Mouse (Mus musculus): ENCODE measurements at regions not wholly inside any gene's neighbourhood (a gene's known extent, or its start where the extent isn't known, plus 50 kb on each side); places are given as distances from the start of the nearest gene placed in this dataset. TPM values are rescaled to one million over a fixed set of nuclear protein-coding genes. Genes with fewer than 3 reads are reported as not detected.

DNA sequence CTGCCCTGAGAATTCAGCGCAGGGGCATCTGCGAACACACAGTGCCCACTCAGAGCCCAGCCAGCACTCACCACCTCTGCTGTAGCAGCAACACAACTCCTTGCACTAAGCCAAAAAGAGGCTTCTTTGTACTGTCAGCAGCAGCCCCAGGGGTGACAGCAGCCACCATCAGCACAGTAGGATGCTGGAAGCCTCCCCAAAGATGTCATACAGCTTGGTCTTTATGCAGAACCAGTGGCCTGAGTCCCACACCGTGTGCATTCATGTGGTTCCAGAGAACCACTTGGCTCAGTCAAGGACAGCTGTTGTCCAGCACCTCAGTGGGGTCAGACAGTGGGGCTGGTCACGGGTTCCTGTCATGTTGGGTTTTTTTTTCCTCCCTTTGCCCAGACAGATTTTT lies 98.6 kb upstream of the Mc3r start:
- H3K27ac ChIP-seq (ENCODE audit: low read depth): no peak overlapping the region
- WGBS (ENCODE audit: insufficient replicate concordance): 70% methylated on average over 4 of the region's 4 CpGs
- no peaks in the 10 kb centered on the region for H3K27me3 ChIP-seq (ENCODE audit: insufficient read depth, low read length)
- H3K9ac ChIP-seq (replicated peaks): no peak overlapping the region
- H3K4me2 ChIP-seq (ENCODE audit: low read depth, low read length): no peak overlapping the region
- ATAC-seq (no peak), DNase-seq (no peak)
- H3K9me3 ChIP-seq (ENCODE audit: low read length): peaks cover 10% of the 10 kb centered on the region; the same call in 1 of the 2 replicates
- H3K4me3 ChIP-seq (ENCODE audit: low read depth, low read length): no peak overlapping the region
- no peaks in the 10 kb centered on the region for H3K4me1 ChIP-seq (ENCODE audit: insufficient read depth)
- no peak for TF ChIP-seq EP300 (IDR thresholded peaks at IDR 0.05; ENCODE audit: low read depth)
- TF ChIP-seq CTCF (IDR thresholded peaks at IDR 0.05; ENCODE audit: low read depth): no peak
- H3K36me3 ChIP-seq (replicated peaks; ENCODE audit: insufficient read depth, low read length): no peaks in the 10 kb centered on the region

DNA sequence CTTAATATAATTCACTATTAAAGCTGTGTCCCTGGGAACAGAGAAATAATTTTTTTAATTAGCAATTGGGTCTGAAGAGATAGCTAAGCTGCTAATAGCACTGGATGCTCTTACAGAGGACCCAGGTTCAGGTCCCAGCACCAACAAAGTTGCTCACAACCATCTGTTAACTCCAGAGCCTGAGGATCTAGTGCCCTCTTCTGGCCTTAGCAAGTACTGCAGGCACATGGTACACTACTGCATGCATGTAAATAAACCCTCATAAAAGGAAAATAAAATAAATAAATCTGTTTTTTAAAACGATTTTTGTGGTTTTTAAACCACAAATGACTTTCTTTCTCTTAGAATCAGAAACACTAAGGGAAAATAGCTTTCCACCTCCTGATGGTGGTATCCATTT lies 97.4 kb upstream of the Mc3r start:
- TF ChIP-seq EP300 (IDR thresholded peaks at IDR 0.05; ENCODE audit: low read depth) (no peak), CTCF (IDR thresholded peaks at IDR 0.05; ENCODE audit: low read depth) (peak; percentile 34; the same call in 1 of the 2 replicates)
- no peaks in the 10 kb centered on the region for H3K36me3 ChIP-seq (replicated peaks; ENCODE audit: insufficient read depth, low read length)
- no peak overlapping the region for H3K9ac ChIP-seq (replicated peaks)
- H3K27ac ChIP-seq (ENCODE audit: low read depth): no peak overlapping the region
- no peak overlapping the region for H3K4me2 ChIP-seq (ENCODE audit: low read depth, low read length)
- ATAC-seq (no peak), DNase-seq (no peak)
- no peaks in the 10 kb centered on the region for H3K4me1 ChIP-seq (ENCODE audit: insufficient read depth)
- H3K27me3 ChIP-seq (ENCODE audit: insufficient read depth, low read length): no peaks in the 10 kb centered on the region
- 49% methylated on average over 1 of the region's 1 CpGs for whole genome bisulfite sequencing (ENCODE audit: insufficient replicate concordance)
- H3K9me3 ChIP-seq (ENCODE audit: low read length): peaks cover 5% of the 10 kb centered on the region; the same call in 1 of the 2 replicates
- no peak overlapping the region for H3K4me3 ChIP-seq (ENCODE audit: low read depth, low read length)

DNA sequence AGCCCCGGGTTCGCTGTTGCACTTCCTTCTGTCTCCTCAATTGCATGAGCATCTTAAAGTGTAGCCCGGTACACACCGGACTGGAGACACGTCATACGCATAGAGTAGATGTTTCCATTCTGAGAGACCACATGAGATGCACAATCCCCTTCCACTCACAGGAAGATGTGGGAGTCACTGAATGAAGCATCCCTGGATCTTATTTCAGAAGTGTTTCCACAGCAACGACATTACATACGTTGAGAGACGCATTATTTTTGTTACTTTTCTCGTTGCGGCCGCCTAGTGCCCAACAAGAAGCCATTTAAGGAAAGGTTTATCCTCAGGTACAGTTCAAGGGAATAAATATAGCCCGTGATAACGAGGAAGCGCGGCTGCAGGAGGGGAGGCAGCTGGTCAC lies 88.4 kb upstream of the Mc3r start:
- Histone ChIP-seq H3K4me3 (ENCODE audit: low read depth, low read length) (no peak overlapping the region), H3K27me3 (ENCODE audit: insufficient read depth, low read length) (no peaks in the 10 kb centered on the region), H3K4me1 (ENCODE audit: insufficient read depth) (no peaks in the 10 kb centered on the region), H3K4me2 (ENCODE audit: low read depth, low read length) (no peak overlapping the region), H3K9ac (replicated peaks) (no peak overlapping the region), H3K36me3 (replicated peaks; ENCODE audit: insufficient read depth, low read length) (no peaks in the 10 kb centered on the region), H3K27ac (ENCODE audit: low read depth) (no peak overlapping the region), H3K9me3 (ENCODE audit: low read length) (no peaks in the 10 kb centered on the region)
- no peak for DNase-seq
- 84% methylated on average over 16 of the region's 16 CpGs for WGBS (ENCODE audit: insufficient replicate concordance)
- TF ChIP-seq CTCF (IDR thresholded peaks at IDR 0.05; ENCODE audit: low read depth): no peak
- no peak for TF ChIP-seq EP300 (IDR thresholded peaks at IDR 0.05; ENCODE audit: low read depth)
- ATAC-seq: no peak

DNA sequence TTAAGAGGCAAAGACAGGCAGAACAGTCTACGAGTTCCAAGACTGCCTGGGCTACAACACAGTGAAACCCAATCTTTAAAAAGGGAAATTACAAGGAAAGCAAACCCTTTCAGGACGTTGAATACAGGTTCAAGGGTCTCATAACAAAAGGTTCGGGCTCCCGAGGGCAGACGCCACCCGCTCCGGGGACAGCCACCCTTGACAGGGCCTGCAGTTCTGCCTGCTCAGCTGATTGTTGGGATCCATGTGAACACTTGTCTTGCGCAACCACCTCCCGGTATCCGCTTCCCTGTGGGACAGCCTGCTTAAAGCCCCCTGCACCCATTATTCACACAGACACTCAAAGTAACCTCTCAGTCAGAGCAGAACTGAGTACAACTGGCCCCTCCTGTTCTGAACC lies 70.9 kb upstream of the Mc3r start:
- H3K36me3 ChIP-seq (replicated peaks; ENCODE audit: insufficient read depth, low read length): no peaks in the 10 kb centered on the region

DNA sequence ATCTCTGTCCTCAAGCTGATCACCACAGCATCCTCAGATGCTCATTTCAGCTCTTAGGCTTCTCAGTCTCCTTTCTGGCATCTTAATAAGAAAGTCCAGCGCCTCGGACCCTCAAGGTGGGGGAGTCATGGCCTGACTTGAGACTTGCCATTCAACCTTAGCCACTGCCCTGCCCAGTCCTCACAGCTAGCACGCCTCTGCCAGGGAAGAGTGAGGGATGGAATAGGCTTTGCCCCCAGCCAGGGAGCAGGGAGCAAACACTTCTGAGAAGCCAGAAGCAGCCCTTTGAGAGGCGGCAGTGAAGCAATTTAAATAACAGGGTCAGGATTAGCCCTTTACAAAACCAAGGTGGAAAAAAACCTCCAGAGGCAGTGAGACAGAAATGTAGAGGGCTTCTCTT lies 69.0 kb upstream of the Mc3r start:
- no peak overlapping the region for H3K4me3 ChIP-seq (ENCODE audit: low read depth, low read length)
- 68% methylated on average over 4 of the region's 4 CpGs for WGBS (ENCODE audit: insufficient replicate concordance)
- H3K27ac ChIP-seq (ENCODE audit: low read depth): no peak overlapping the region
- no peaks in the 10 kb centered on the region for H3K27me3 ChIP-seq (ENCODE audit: insufficient read depth, low read length)
- H3K9ac ChIP-seq (replicated peaks): no peak overlapping the region
- TF ChIP-seq CTCF (IDR thresholded peaks at IDR 0.05; ENCODE audit: low read depth) (no peak), EP300 (IDR thresholded peaks at IDR 0.05; ENCODE audit: low read depth) (no peak)
- no peak overlapping the region for H3K4me2 ChIP-seq (ENCODE audit: low read depth, low read length)
- ATAC-seq (no peak), DNase-seq (no peak)
- no peaks in the 10 kb centered on the region for H3K4me1 ChIP-seq (ENCODE audit: insufficient read depth)
- no peaks in the 10 kb centered on the region for H3K9me3 ChIP-seq (ENCODE audit: low read length)
- H3K36me3 ChIP-seq (replicated peaks; ENCODE audit: insufficient read depth, low read length): no peaks in the 10 kb centered on the region

More for the DNA sequence above, 70.9 kb upstream of the Mc3r start:
- Histone ChIP-seq H3K4me3 (ENCODE audit: low read depth, low read length) (no peak overlapping the region), H3K27ac (ENCODE audit: low read depth) (no peak overlapping the region), H3K4me1 (ENCODE audit: insufficient read depth) (no peaks in the 10 kb centered on the region), H3K9ac (replicated peaks) (no peak overlapping the region), H3K27me3 (ENCODE audit: insufficient read depth, low read length) (no peaks in the 10 kb centered on the region), H3K9me3 (ENCODE audit: low read length) (no peaks in the 10 kb centered on the region; the same call in 1 of the 2 replicates), H3K4me2 (ENCODE audit: low read depth, low read length) (no peak overlapping the region)
- no peak for DNase-seq
- no peak for ATAC-seq
- 69% methylated on average over 10 of the region's 10 CpGs for WGBS (ENCODE audit: insufficient replicate concordance)
- TF ChIP-seq EP300 (IDR thresholded peaks at IDR 0.05; ENCODE audit: low read depth) (no peak), CTCF (IDR thresholded peaks at IDR 0.05; ENCODE audit: low read depth) (no peak)

DNA sequence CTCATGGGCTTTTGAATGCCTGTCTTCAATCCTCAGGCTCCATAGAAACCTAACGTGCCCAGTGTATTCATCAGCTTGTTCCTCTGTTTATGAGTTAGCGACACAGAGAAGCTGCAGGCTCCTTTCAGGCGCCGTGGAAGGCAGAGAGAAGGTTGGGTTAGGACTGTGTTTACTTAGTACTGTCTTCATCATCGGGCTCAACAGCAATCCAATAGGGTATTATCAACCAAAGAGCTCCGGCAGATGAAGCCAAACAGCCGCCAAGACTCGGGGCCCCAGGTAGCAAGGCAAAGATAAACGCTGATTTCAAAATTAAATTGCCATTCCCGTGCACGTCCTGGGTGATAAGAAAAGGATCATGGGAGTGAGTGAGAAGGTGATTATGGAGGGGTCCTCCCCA lies 50.5 kb upstream of the Mc3r start:
- WGBS (ENCODE audit: insufficient replicate concordance): 65% methylated on average over 11 of the region's 11 CpGs
- TF ChIP-seq CTCF (IDR thresholded peaks at IDR 0.05; ENCODE audit: low read depth): no peak
- no peak for TF ChIP-seq EP300 (IDR thresholded peaks at IDR 0.05; ENCODE audit: low read depth)
- Histone ChIP-seq H3K9me3 (ENCODE audit: low read length) (no peaks in the 10 kb centered on the region), H3K4me2 (ENCODE audit: low read depth, low read length) (no peak overlapping the region), H3K9ac (replicated peaks) (no peak overlapping the region), H3K4me1 (ENCODE audit: insufficient read depth) (no peaks in the 10 kb centered on the region), H3K4me3 (ENCODE audit: low read depth, low read length) (no peak overlapping the region), H3K36me3 (replicated peaks; ENCODE audit: insufficient read depth, low read length) (no peaks in the 10 kb centered on the region), H3K27ac (ENCODE audit: low read depth) (no peak overlapping the region), H3K27me3 (ENCODE audit: insufficient read depth, low read length) (no peaks in the 10 kb centered on the region)
- DNase-seq (peak; percentile 4), ATAC-seq (no peak)

Small RNA genes in the stretch of these regions (microRNA-seq; reads per million reads assigned to microRNA genes)
- gene Gm44301: not detected
